In the genomic region with DNA sequence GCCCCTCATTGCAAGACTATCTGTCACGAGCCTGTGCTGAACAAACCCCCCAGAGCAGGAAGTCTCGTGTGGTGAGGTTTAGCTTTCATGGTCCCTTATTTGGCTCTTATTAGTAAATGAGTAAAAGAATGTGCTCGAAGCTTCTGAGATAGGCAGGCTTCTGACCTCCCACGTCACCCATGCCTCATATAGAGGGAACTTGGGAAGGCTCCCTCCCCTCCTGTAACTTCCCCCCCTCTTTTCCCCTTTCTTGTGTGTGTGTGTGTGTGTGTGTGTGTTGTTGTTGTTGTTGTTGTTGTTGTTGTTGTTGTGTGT, we compare ENCODE assay signal across 21 mouse cellular contexts. TPM values are rescaled to one million over a fixed set of nuclear protein-coding genes. Genes with fewer than 3 reads are reported as not detected.
DNase-seq lines count a peak whose midpoint lies in the region; ATAC-seq lines count a peak whose summit lies in the region.
"Had no signal": no experiment of that assay in that cellular context is flagged by ENCODE, and none has a peak within 500 bp of the region (broad histone marks: within the 10 kb centered on the region; RNA-seq: fewer than 3 reads in every experiment).

No protein-coding gene starts in this region.

- peaks cover 11% of the 10 kb centered on the region; the same call in 1 of the 2 replicates for H3K36me3 ChIP-seq in heart, embryonic 14.5 days (ENCODE audit: control insufficient read depth, insufficient read depth, low read length)
- no peaks in the 10 kb centered on the region for H3K36me3 ChIP-seq in lung, embryonic 15.5 days
- H3K36me3 ChIP-seq: hindbrain, embryonic 15.5 days; stomach, embryonic 15.5 days had no signal

- no peak overlapping the region for H3K9ac ChIP-seq in heart, embryonic 14.5 days (ENCODE audit: low read length)
- H3K9ac ChIP-seq in lung, embryonic 15.5 days: no peak overlapping the region
- H3K9ac ChIP-seq: forebrain, postnatal 0 days; hindbrain, embryonic 15.5 days; limb, embryonic 13.5 days; midbrain, embryonic 13.5 days; stomach, embryonic 15.5 days had no signal

- intact Hi-C loops in heart, postnatal 14 days (cut with DNase I): no loop called here

- H3K4me2 ChIP-seq in heart, embryonic 14.5 days (ENCODE audit: low read length): no peak overlapping the region
- H3K4me2 ChIP-seq in lung, embryonic 15.5 days: no peak overlapping the region
- H3K4me2 ChIP-seq: hindbrain, embryonic 15.5 days; limb, embryonic 13.5 days; midbrain, embryonic 13.5 days; stomach, embryonic 15.5 days had no signal

- DNase-seq in heart, postnatal 14 days: no peak
- no peak for DNase-seq in lung, postnatal 36 days
- peak; percentile 55 for DNase-seq in fibroblast of lung, adult 2 months (ENCODE audit: low read depth)
- DNase-seq in ovary, adult 18-20 months (ENCODE audit: low spot score): no peak
- DNase-seq in cerebellum, postnatal 14 days: no peak
- DNase-seq: cerebellum, adult 8-10 months; forebrain, postnatal 0 days; gastrocnemius, postnatal 10 days; kidney, adult 9 months; right cerebral cortex, adult 18-20 months; spleen, adult 18-20 months; thymus, postnatal 4 days had no signal

- ATAC-seq in heart, embryonic 14.5 days (ENCODE audit: insufficient number of reproducible peaks, insufficient read depth, low FRiP score, low read depth): peak; percentile 10; the same call in 1 of the 2 replicates
- ATAC-seq in lung, embryonic 15.5 days (ENCODE audit: borderline replicate concordance, extremely low read depth, low FRiP score, low TSS enrichment): no peak
- ATAC-seq in hematopoietic stem cell, adult 5-6 weeks (replicated peaks in 1 of 2; ENCODE audit: insufficient read depth in 1 of 2, low FRiP score in 2 of 2, low TSS enrichment in 1 of 2, low read depth in 1 of 2, poor library complexity in 2 of 2, severe bottlenecking in 2 of 2): peak; percentile 12 to 15; a peak in 1 of 4 replicates
- ATAC-seq: CD4-positive, CD25-positive, alpha-beta regulatory T cell, adult 4 months; forebrain, postnatal 0 days; midbrain, embryonic 13.5 days had no signal

- no peaks in the 10 kb centered on the region for H3K9me3 ChIP-seq in heart, embryonic 14.5 days (ENCODE audit: control insufficient read depth, low read length)
- H3K9me3 ChIP-seq in lung, embryonic 15.5 days: no peaks in the 10 kb centered on the region
- H3K9me3 ChIP-seq: hindbrain, embryonic 15.5 days; limb, embryonic 13.5 days; midbrain, embryonic 13.5 days; stomach, embryonic 15.5 days had no signal

- H3K27ac ChIP-seq in heart, embryonic 14.5 days (replicated peaks in 1 of 2; ENCODE audit: control insufficient read depth in 1 of 2, insufficient read depth in 1 of 2, low read depth in 2 of 2, low read length in 2 of 2): peak overlapping the region; percentile 74 to 75
- peak overlapping the region; percentile 76; the same call in 1 of the 2 replicates for H3K27ac ChIP-seq in lung, embryonic 15.5 days
- H3K27ac ChIP-seq: hindbrain, embryonic 15.5 days; midbrain, embryonic 13.5 days had no signal

- H3K4me3 ChIP-seq in heart, embryonic 14.5 days (ENCODE audit: control insufficient read depth in 1 of 2, insufficient read depth in 1 of 2, low read depth in 1 of 2, low read length in 2 of 2): no peak overlapping the region
- no peak overlapping the region for H3K4me3 ChIP-seq in lung, embryonic 15.5 days
- H3K4me3 ChIP-seq: erythroblast, embryonic 14.5 days; hindbrain, embryonic 15.5 days; limb, embryonic 13.5 days; midbrain, embryonic 13.5 days; stomach, embryonic 15.5 days had no signal

- WGBS in heart, embryonic 14.5 days: 23% methylated on average over 4 of the region's 4 CpGs
- WGBS in lung, embryonic 15.5 days: 36% methylated on average over 4 of the region's 4 CpGs

- H3K4me1 ChIP-seq in heart, embryonic 14.5 days (ENCODE audit: control insufficient read depth in 2 of 2, insufficient read depth in 2 of 2, low read length in 2 of 2): peaks cover 31 to 42% of the 10 kb centered on the region in 2 experiments
- H3K4me1 ChIP-seq in lung, embryonic 15.5 days: peaks cover 35% of the 10 kb centered on the region
- H3K4me1 ChIP-seq: midbrain, embryonic 13.5 days had no signal

- no peaks in the 10 kb centered on the region for H3K27me3 ChIP-seq in heart, embryonic 14.5 days (ENCODE audit: control insufficient read depth, insufficient read depth, low read length)
- H3K27me3 ChIP-seq in lung, embryonic 15.5 days: no peaks in the 10 kb centered on the region
- H3K27me3 ChIP-seq: hindbrain, embryonic 15.5 days; limb, embryonic 13.5 days; midbrain, embryonic 13.5 days; stomach, embryonic 15.5 days had no signal

RNA-seq across cellular contexts. Expression of a gene that starts 54.8 kb away (rescaled TPM):
- polyA plus RNA-seq in heart, embryonic 14.5 days (2014; fragmentation: Nextera tagmentation; extraction: Ambion mirVana): 13.0 and 14.5 TPM in 2 replicates
- 10 to 100 TPM; 12.7 to 12.8 TPM for total RNA-seq in heart, postnatal 14 days (2021)
- 14.5 and 14.7 TPM in 2 replicates for polyA plus RNA-seq in lung, embryonic 15.5 days (2015; fragmentation: Nextera tagmentation; extraction: Ambion mirVana)
- total RNA-seq in hematopoietic stem cell, adult 5-6 weeks (2017): 139 and 157 TPM in 2 replicates

Comparison
In these comparisons a context has a peak if more than half of its experiments do, and no peak if none do; other contexts are left out.
1. RNA of a gene that starts 54.8 kb away (total RNA-seq): 139 to 157 TPM in hematopoietic stem cell, adult 5-6 weeks; 12.7 to 12.8 TPM in heart, postnatal 14 days; every median in the first group is over 10 times any median in the second.